Mouse (Mus musculus): ENCODE results near the gene Enho.
"Not testable (repeated sequence)": the region's sequence is repeated elsewhere in the genome, so short reads cannot be mapped to it uniquely, and the experiment has no call there.

- not testable (repeated sequence) for TF ChIP-seq POLR2A (IDR thresholded peaks at IDR 0.05; ENCODE audit: insufficient read depth, low read length); CTCF (IDR thresholded peaks at IDR 0.05; ENCODE audit: low read depth, low read length)
Measured at GRCm38 (mm10) chr4:41685882-41686492, 45.9 kb upstream of the Enho start.

Data from ES-Bruce4 (cell line).